Mouse (Mus musculus) adrenal gland, adult 2 months (tissue): ENCODE data around the gene Tfrc. TPM values are rescaled to one million over a fixed set of nuclear protein-coding genes. Genes with fewer than 3 reads are reported as not detected.

ENCODE experiments used
- DNase-seq: peaks from one replicate; pipeline ENCODE4 v3.0.0; 2021
- long read RNA-seq: library from polyadenylated mRNA; stranded (forward); transcript quantifications from one replicate; pipeline ENCODE4 v2.0.0, GENCODE M21; 2021
- polyA plus RNA-seq: library from polyadenylated mRNA; depleted of rRNA; stranded (reverse); fragments of >200 nt; gene quantifications from 2 replicates; pipeline ENCODE4 v1.2.3, GENCODE M21; 2012; rRNA removed
- total RNA-seq, 2 experiments: library from RNA; stranded (reverse); gene quantifications; 2 replicates each; pipeline ENCODE4 v1.2.3; 2021

The Tfrc gene
- total RNA-seq (10 to 100 TPM; 25.5 to 62.9 TPM), polyA plus RNA-seq (0.99 and 1.2 TPM in 2 replicates)
- long read RNA-seq, full-length matches to known transcripts, result 6 of 16 reads
- long read RNA-seq, partial matches to known transcripts, result 8 of 16 reads
- long read RNA-seq, other reads (novel, unspliced or antisense), result 2 of 16 reads

GRCm38 (mm10) chr16:32608712-32609400 is at the start of gene Tfrc:
Tfrc (plus strand) TSS chr16:32608920.
- peak; percentile 98 for DNase-seq

- no peak for DNase-seq
Observed at GRCm38 (mm10) chr16:32559493-32559892, 49.2 kb upstream of the Tfrc start.

- no peak for DNase-seq
Observed at GRCm38 (mm10) chr16:32563056-32563793, 45.5 kb upstream of the Tfrc start.

- DNase-seq, result no peak
Observed at GRCm38 (mm10) chr16:32567282-32567681, 41.4 kb upstream of the Tfrc start.

- no peak for DNase-seq
Observed at GRCm38 (mm10) chr16:32568401-32568800, 40.3 kb upstream of the Tfrc start.

GRCm38 (mm10) chr16:32570042-32570441 is 38.7 kb upstream of the Tfrc start:
- DNase-seq, result no peak

- DNase-seq, result no peak
Observed at GRCm38 (mm10) chr16:32572528-32572927, 36.2 kb upstream of the Tfrc start.

GRCm38 (mm10) chr16:32586482-32586881 is 22.2 kb upstream of the Tfrc start:
- DNase-seq, result no peak

GRCm38 (mm10) chr16:32588568-32588967 is 20.2 kb upstream of the Tfrc start:
- no peak for DNase-seq

GRCm38 (mm10) chr16:32591521-32591920 is 17.2 kb upstream of the Tfrc start:
- no peak for DNase-seq

- DNase-seq, result no peak
Observed at GRCm38 (mm10) chr16:32593283-32593805, 15.4 kb upstream of the Tfrc start.

GRCm38 (mm10) chr16:32593916-32594315 is 14.8 kb upstream of the Tfrc start:
- DNase-seq, result no peak

GRCm38 (mm10) chr16:32594701-32595100 is 14.0 kb upstream of the Tfrc start:
- DNase-seq, result no peak

GRCm38 (mm10) chr16:32595142-32595855 is 13.4 kb upstream of the Tfrc start:
- DNase-seq, result peak; percentile 55

- DNase-seq, result peak; percentile 79
Observed at GRCm38 (mm10) chr16:32597909-32598381, 10.8 kb upstream of the Tfrc start.

GRCm38 (mm10) chr16:32599151-32599550 is 9.6 kb upstream of the Tfrc start:
- peak; percentile 21 for DNase-seq

GRCm38 (mm10) chr16:32602193-32602685 is 6.5 kb upstream of the Tfrc start:
- DNase-seq, result no peak

- DNase-seq, result no peak
Observed at GRCm38 (mm10) chr16:32607562-32608343, 967 bp upstream of the Tfrc start.

GRCm38 (mm10) chr16:32608344-32608711 is 392 bp upstream of the Tfrc start:
- no peak for DNase-seq

- no peak for DNase-seq
Observed at GRCm38 (mm10) chr16:32609401-32609779, 670 bp downstream of the Tfrc start.
